Mouse (Mus musculus): ENCODE results near the gene Meis3. TPM values are rescaled to one million over a fixed set of nuclear protein-coding genes. Genes with fewer than 3 reads are reported as not detected.

The Meis3 gene
- total RNA-seq, 2 experiments from 2014 or later, result 1.7 TPM; not detected in 1

DNA sequence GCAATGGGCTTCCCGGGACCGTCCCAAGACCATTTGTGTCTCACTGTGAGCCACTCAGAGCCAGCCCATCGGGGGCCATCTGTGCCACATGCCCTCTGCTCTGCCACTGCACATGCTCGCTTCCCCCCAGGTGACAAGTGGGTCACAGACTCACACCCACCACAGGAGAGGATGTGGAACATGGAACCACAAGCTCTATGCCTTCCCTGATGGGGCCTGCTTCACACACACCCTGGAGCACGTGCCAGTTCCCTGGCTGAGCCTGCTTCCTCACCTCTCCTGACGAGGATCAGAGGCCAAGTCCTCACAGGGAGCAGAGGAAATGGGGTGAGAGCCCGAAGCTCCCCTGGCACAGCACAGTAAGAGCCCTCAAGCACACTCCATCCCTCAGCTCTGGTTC, 32.2 kb downstream of the Meis3 start:
- ATAC-seq (replicated peaks; ENCODE audit: low FRiP score, poor library complexity, severe bottlenecking), result no peak

DNA sequence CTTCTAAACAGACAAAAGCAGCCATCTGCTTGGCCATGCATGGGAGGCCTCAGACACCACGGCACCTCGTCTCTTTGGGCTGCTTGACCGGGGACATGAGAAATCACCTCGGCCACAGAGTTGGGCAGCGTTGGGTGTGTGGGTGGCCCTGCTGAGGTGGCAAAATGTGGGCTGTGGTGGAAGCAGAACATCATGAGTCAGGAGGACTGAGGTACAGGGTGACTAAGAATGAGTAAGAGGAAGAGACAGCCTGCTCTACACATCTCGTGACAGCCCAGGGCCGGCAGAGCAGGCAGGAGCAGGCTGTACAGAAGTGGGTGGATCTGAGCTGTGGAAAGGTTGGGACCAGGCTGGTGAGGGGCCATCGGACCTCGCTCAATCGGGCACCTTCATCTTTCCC, 32.6 kb downstream of the Meis3 start:
- no peak for ATAC-seq (replicated peaks; ENCODE audit: low FRiP score, poor library complexity, severe bottlenecking)

DNA sequence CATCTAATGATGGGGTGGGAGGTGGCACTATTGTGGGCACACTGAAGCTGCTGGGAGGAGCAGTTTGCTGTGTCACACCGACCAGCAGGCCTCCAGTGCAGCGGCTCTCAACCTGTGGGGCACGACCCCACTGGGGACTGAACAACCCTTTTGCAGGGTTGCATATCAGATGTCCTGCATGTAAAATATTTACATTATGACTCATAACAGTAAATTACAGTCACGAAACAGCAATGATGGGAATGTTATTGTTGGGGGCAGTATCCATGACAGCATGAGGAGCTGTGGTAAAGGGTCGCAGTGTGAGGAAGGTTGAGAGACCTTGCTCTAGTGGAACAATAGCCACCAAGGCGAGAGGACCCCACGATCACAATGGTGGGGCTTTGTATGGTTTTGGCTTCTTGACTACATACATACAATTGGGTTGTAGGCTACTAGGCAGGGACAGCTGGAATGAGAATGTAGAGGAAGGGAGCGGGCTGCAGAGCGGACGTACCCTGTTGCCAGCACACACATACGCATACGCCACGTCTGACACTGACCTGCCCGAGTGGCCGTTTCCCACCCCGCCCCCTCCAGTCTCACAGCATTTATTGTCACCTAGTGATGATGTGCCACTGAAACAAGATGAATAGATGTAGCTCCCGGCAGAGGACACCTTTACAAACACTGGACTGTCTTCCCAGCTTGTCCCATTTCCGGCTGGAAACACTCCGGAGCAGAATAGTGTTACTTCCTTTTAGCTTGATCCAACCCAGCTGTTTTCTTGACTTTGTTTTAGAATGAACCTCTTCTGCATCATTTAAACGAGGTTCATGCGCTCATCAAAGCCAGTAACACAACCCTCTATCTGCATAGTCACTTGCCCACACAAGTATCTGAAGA, 34.1 kb downstream of the Meis3 start:
- ATAC-seq (replicated peaks; ENCODE audit: low FRiP score, poor library complexity, severe bottlenecking), result no peak

DNA sequence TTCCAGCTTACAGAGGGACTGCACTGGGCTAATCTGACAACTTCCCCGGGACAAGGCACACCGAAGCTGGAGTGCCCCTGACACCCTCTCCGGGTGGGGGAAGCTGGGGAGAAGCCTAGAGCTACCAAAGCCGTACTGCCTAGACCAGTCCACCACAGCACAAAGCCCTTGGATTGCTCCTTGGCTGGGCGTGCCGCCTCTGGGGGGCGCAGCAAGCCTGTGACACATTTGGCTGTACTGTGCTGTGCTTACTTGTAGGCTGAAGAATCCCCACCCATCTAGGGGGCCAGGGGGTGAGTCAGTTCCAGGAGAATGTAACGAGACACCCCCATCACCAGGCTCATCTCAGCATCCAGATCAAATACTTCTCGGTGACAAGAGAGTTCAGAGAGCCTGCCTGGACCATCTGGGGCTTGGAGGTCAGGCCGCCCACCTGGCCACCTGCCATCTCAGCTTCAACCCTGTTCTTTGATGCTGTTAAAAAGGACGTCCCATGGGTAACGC, 36.0 kb downstream of the Meis3 start:
- ATAC-seq (replicated peaks; ENCODE audit: low FRiP score, poor library complexity, severe bottlenecking), result no peak

DNA sequence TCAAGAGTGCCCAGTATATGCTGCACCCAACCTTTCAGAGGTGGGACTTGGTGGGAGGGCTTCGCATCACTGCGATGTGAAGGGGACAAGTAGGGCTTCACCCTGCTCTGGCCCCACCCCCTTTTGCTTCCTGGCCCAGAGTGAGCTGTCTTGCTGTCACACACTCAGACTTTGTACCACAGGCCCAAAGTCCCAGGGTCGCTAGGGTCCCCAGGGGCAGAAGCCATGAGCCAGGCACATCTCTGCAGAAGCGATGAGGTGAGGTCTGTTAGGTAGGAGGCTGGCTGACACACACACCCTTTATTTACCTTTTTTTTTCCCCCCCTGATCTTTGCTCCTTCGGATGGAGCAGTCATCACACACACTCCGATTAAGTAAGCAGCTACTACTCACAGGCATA, 38.3 kb downstream of the Meis3 start:
- no peak for ATAC-seq (replicated peaks; ENCODE audit: low FRiP score, poor library complexity, severe bottlenecking)

DNA sequence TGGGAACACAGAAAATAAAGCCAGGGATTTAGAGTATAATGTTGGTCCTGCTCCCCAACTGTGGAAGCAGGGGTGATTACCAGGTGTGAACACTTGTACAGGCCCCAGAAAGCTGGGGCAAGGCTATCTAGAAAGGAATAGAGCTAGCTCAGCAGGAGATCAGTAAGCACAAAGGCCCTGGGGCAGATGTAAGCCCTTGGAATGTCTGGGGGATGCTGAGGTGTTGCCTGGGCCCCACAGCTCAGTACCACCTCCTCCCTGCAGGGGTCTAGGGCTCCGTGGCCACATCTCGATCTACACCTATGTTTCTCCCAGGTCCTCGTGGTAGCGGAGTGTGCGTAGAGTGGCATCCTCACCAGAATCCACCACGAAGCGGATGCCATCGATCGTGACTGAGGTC, 39.1 kb downstream of the Meis3 start:
- no peak for ATAC-seq (replicated peaks; ENCODE audit: low FRiP score, poor library complexity, severe bottlenecking)

DNA sequence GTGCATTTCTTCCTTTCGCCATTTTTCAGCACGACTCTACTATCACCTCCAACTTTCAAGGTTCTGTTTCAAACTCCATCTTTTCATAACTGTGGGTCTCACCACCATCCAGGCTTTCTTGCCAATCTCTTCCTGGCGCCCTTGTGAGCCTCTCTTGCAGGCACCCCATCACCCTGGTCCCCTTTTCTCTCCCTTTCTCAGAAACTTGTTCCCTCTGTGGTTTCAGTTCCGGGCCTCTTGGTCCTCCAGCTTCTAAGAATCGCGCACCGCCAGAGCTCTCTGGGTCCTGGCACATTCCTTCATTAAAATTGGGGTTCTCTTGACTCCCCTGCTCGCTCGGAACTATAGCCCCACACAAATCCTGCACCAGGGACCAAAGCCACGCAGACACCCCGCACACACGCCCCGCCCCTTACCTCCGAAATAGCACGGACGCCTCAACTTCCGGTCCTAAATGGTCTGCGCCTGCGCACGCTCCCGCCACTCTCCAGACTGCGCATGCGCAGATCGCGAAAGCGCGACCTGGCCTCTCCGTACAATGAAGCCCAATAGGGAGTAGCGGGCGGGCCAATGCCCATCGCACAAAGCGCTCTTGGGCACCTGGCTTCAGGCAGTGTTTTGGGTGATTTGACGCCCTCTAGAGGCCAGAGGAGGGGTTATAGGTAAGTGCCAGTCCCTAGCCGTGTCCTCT, 46.8 kb downstream of the Meis3 start, which contains the start of gene Dhx34:
Gene Dhx34 (minus strand): TSS at position 456 of the 691 bp plus-strand sequence.
- peak; percentile 96 for ATAC-seq (replicated peaks; ENCODE audit: low FRiP score, poor library complexity, severe bottlenecking)

DNA sequence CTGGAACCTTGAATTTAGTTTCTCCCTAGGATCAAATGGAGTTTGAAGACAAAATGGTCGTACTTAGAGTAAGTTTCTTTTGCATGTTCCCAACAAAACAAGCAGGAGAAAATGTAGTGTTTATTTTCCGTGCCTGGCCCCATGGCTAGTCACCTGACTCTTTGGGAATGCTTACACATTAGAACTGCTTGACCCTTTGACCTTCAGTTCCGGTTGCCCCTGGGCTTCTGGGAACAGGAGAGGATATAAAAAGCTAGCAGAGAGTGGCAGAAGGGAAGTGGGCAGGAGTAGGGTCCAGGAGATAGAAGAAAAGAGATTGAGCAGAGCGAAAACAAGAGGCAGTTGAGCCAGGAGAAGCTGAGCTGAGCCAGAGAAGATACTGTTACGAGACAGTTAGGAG, 55.0 kb downstream of the Meis3 start:
- no peak for ATAC-seq (replicated peaks; ENCODE audit: low FRiP score, poor library complexity, severe bottlenecking)

Other genes starting within 250 kb of the Meis3 start
- gene Nop53, start 229.0 kb upstream of the Meis3 start, total RNA-seq (2015; ENCODE audit: low replicate concordance), result 14.6 and 17.3 TPM in 2 replicates
- gene Nop53, start 229.0 kb upstream of the Meis3 start, total RNA-seq (2017; ENCODE audit: low replicate concordance), result 60.2 and 75.8 TPM in 2 replicates
- gene Ehd2, start 207.5 kb upstream of the Meis3 start, total RNA-seq (2015; ENCODE audit: low replicate concordance), result 0.21 and 0.58 TPM in 2 replicates
- gene Ehd2, start 207.5 kb upstream of the Meis3 start, total RNA-seq (2017; ENCODE audit: low replicate concordance), result 0.09 and 0.14 TPM in 2 replicates
- gene Bicra, start 127.2 kb upstream of the Meis3 start, total RNA-seq (2015; ENCODE audit: low replicate concordance), result 6.5 and 20.9 TPM in 2 replicates
- gene Bicra, start 127.2 kb upstream of the Meis3 start, total RNA-seq (2017; ENCODE audit: low replicate concordance), result 0.14 and 2.2 TPM in 2 replicates
- gene Zfp541, start 113.3 kb upstream of the Meis3 start, total RNA-seq (2015; ENCODE audit: low replicate concordance), result not detected in 2 replicates
- 0.28 TPM in 1 of 2 replicates, not detected in the other for gene Zfp541, start 113.3 kb upstream of the Meis3 start, total RNA-seq (2017; ENCODE audit: low replicate concordance)
- 106 and 149 TPM in 2 replicates for gene Napa, start 76.6 kb upstream of the Meis3 start, total RNA-seq (2015; ENCODE audit: low replicate concordance)
- gene Napa, start 76.6 kb upstream of the Meis3 start, total RNA-seq (2017; ENCODE audit: low replicate concordance), result 82.2 and 96.3 TPM in 2 replicates
- gene Kptn, start 55.2 kb upstream of the Meis3 start, total RNA-seq (2015; ENCODE audit: low replicate concordance), result 2.3 and 2.5 TPM in 2 replicates
- gene Kptn, start 55.2 kb upstream of the Meis3 start, total RNA-seq (2017; ENCODE audit: low replicate concordance), result 3.3 and 12.5 TPM in 2 replicates
- gene Slc8a2, start 45.3 kb upstream of the Meis3 start, total RNA-seq (2015; ENCODE audit: low replicate concordance), result not detected in 2 replicates
- gene Slc8a2, start 45.3 kb upstream of the Meis3 start, total RNA-seq (2017; ENCODE audit: low replicate concordance), result not detected in 2 replicates
- gene Dhx34, start 46.9 kb downstream of the Meis3 start, total RNA-seq (2015; ENCODE audit: low replicate concordance), result 1.5 and 13.1 TPM in 2 replicates
- 1.0 and 3.1 TPM in 2 replicates for gene Dhx34, start 46.9 kb downstream of the Meis3 start, total RNA-seq (2017; ENCODE audit: low replicate concordance)
- 3.3 and 6.3 TPM in 2 replicates for gene C5ar2, start 69.1 kb downstream of the Meis3 start, total RNA-seq (2015; ENCODE audit: low replicate concordance)
- 1.7 and 3.1 TPM in 2 replicates for gene C5ar2, start 69.1 kb downstream of the Meis3 start, total RNA-seq (2017; ENCODE audit: low replicate concordance)
- gene C5ar1, start 84.5 kb downstream of the Meis3 start, total RNA-seq (2015; ENCODE audit: low replicate concordance), result 7.7 and 15.7 TPM in 2 replicates
- 2.6 and 7.1 TPM in 2 replicates for gene C5ar1, start 84.5 kb downstream of the Meis3 start, total RNA-seq (2017; ENCODE audit: low replicate concordance)
- not detected in 2 replicates for gene Inafm1, start 98.5 kb downstream of the Meis3 start, total RNA-seq (2015; ENCODE audit: low replicate concordance)
- 2.0 and 4.3 TPM in 2 replicates for gene Inafm1, start 98.5 kb downstream of the Meis3 start, total RNA-seq (2017; ENCODE audit: low replicate concordance)
- gene Ccdc9, start 111.7 kb downstream of the Meis3 start, total RNA-seq (2015; ENCODE audit: low replicate concordance), result 2.5 and 9.4 TPM in 2 replicates
- gene Ccdc9, start 111.7 kb downstream of the Meis3 start, total RNA-seq (2017; ENCODE audit: low replicate concordance), result 17.7 and 30.0 TPM in 2 replicates
- 2.3 TPM in 1 of 2 replicates, not detected in the other for gene Bbc3, start 133.3 kb downstream of the Meis3 start, total RNA-seq (2015; ENCODE audit: low replicate concordance)
- gene Bbc3, start 133.3 kb downstream of the Meis3 start, total RNA-seq (2017; ENCODE audit: low replicate concordance), result 1.5 and 7.5 TPM in 2 replicates
- 19.4 and 29.5 TPM in 2 replicates for gene Sae1, start 212.7 kb downstream of the Meis3 start, total RNA-seq (2015; ENCODE audit: low replicate concordance)
- gene Sae1, start 212.7 kb downstream of the Meis3 start, total RNA-seq (2017; ENCODE audit: low replicate concordance), result 61.9 and 62.0 TPM in 2 replicates
- 37.4 and 37.7 TPM in 2 replicates for gene Zc3h4, start 225.8 kb downstream of the Meis3 start, total RNA-seq (2015; ENCODE audit: low replicate concordance)
- gene Zc3h4, start 225.8 kb downstream of the Meis3 start, total RNA-seq (2017; ENCODE audit: low replicate concordance), result 82.9 and 103 TPM in 2 replicates

All from erythroblast, adult 5-6 weeks (primary cell).